ENCODE assay signal across 24 mouse cellular contexts in genomic region chr6:48862816-48863215, GRCm38 (mm10). TPM values are rescaled to one million over a fixed set of nuclear protein-coding genes. Genes with fewer than 3 reads are reported as not detected.
A peak's percentile ranks its signal among the peaks of the same experiment; 100 is the strongest.
DNase-seq lines count a peak whose midpoint lies in the region; ATAC-seq and TF ChIP-seq lines count a peak whose summit lies in the region.
"Had no signal": no experiment of that assay in that cellular context is flagged by ENCODE, and none has a peak within 500 bp of the region (broad histone marks: within the 10 kb centered on the region; RNA-seq: fewer than 3 reads in every experiment).

No protein-coding gene starts in this region.

- H3K4me3 ChIP-seq in lung, embryonic 14.5 days (ENCODE audit: low read depth, low read length) = no peak overlapping the region
- H3K4me3 ChIP-seq: embryonic facial prominence, embryonic 13.5 days; forebrain, embryonic 12.5 days; heart, embryonic 13.5 days; hindbrain, embryonic 12.5 days had no signal

- ATAC-seq in lung, embryonic 14.5 days (ENCODE audit: insufficient read depth) = 0 out of 2 replicates have a peak, but pooled peaks have one; percentile 14
- ATAC-seq: forebrain, embryonic 16.5 days had no signal

- TF ChIP-seq CTCF in lung, embryonic 14.5 days (IDR thresholded peaks at IDR 0.05; ENCODE audit: low read depth) = no peak

- no peak overlapping the region for H3K27ac ChIP-seq in lung, embryonic 14.5 days (ENCODE audit: low read depth)
- H3K27ac ChIP-seq: embryonic facial prominence, embryonic 13.5 days; forebrain, embryonic 12.5 days; heart, embryonic 13.5 days; hindbrain, embryonic 12.5 days had no signal

- H3K4me2 ChIP-seq in lung, embryonic 14.5 days = no peak overlapping the region
- H3K4me2 ChIP-seq: embryonic facial prominence, embryonic 13.5 days; forebrain, embryonic 12.5 days; heart, embryonic 13.5 days; hindbrain, embryonic 12.5 days had no signal

- peak; percentile 81 for DNase-seq in heart, adult 11 months
- no peak for DNase-seq in heart, adult 18-20 months
- DNase-seq in kidney, adult 18-20 months = peak; percentile 20
- DNase-seq in kidney, postnatal 25 days = no peak
- DNase-seq in lung, embryonic 14.5 days = peak; percentile 39
- DNase-seq in lung, postnatal 36 days = no peak
- DNase-seq in testis, postnatal 10 days (ENCODE audit: low spot score) = peak; percentile 30
- no peak for DNase-seq in testis, postnatal 14 days (ENCODE audit: low spot score)
- DNase-seq: adrenal gland, postnatal 10 days; cerebellum, adult 11-12 months; cerebellum, adult 9-10 months; cerebellum, postnatal 36 days; gastrocnemius, postnatal 10 days; heart, postnatal 36 days had no signal

- H3K9ac ChIP-seq in lung, embryonic 14.5 days = no peak overlapping the region
- H3K9ac ChIP-seq: embryonic facial prominence, embryonic 13.5 days; forebrain, embryonic 12.5 days; heart, embryonic 13.5 days; hindbrain, embryonic 12.5 days had no signal

- H3K4me1 ChIP-seq in lung, embryonic 14.5 days (ENCODE audit: insufficient read depth) = peaks cover 4% of the 10 kb centered on the region; the same call in 1 of the 2 replicates

- H3K36me3 ChIP-seq in lung, embryonic 14.5 days (ENCODE audit: insufficient read depth) = no peaks in the 10 kb centered on the region
- H3K36me3 ChIP-seq: embryonic facial prominence, embryonic 13.5 days; forebrain, embryonic 12.5 days; heart, embryonic 13.5 days; hindbrain, embryonic 12.5 days had no signal

- WGBS in lung, embryonic 14.5 days = 67% methylated on average over 4 of the region's 4 CpGs

- no peaks in the 10 kb centered on the region for H3K9me3 ChIP-seq in lung, embryonic 14.5 days (ENCODE audit: low read depth, low read length)
- H3K9me3 ChIP-seq: embryonic facial prominence, embryonic 13.5 days; forebrain, embryonic 12.5 days; heart, embryonic 13.5 days; hindbrain, embryonic 12.5 days had no signal

- H3K27me3 ChIP-seq in lung, embryonic 14.5 days (ENCODE audit: insufficient read depth, low read length) = no peaks in the 10 kb centered on the region
- H3K27me3 ChIP-seq: embryonic facial prominence, embryonic 13.5 days; heart, embryonic 13.5 days had no signal

RNA-seq across cellular contexts. Expression of gene Aoc1, which starts 9.9 kb away (rescaled TPM):
- total RNA-seq in heart, adult 18-20 months (2021) = not detected
- polyA plus RNA-seq in lung, embryonic 14.5 days (2014; fragmentation: Nextera tagmentation; extraction: Ambion mirVana) = not detected in 2 replicates
- total RNA-seq: adrenal gland, postnatal 10 days; gastrocnemius, postnatal 10 days; gastrocnemius, postnatal 4 days; heart, adult 8-10 months; heart, postnatal 36 days; MEL had no signal
- polyA plus RNA-seq: C2C12; embryonic facial prominence, embryonic 13.5 days; forebrain, embryonic 12.5 days; forebrain, embryonic 16.5 days; heart, embryonic 13.5 days; heart, postnatal 0 days; hindbrain, embryonic 12.5 days had no signal

RNA-seq across cellular contexts. Expression of gene Tmem176b, which starts 21.5 kb away (rescaled TPM):
- 10 to 100 TPM; 39.3 to 54.1 TPM for total RNA-seq in heart, adult 18-20 months (2021)
- polyA plus RNA-seq in lung, embryonic 14.5 days (2014; fragmentation: Nextera tagmentation; extraction: Ambion mirVana) = 387 and 409 TPM in 2 replicates

RNA-seq across cellular contexts. Expression of gene Tmem176a, which starts 22.1 kb away (rescaled TPM):
- 10 to 100 TPM; 14.7 to 20.6 TPM for total RNA-seq in heart, adult 18-20 months (2021)
- 213 and 226 TPM in 2 replicates for polyA plus RNA-seq in lung, embryonic 14.5 days (2014; fragmentation: Nextera tagmentation; extraction: Ambion mirVana)

Comparison
In these comparisons a context has a peak if more than half of its experiments do, and no peak if none do; other contexts are left out.
1. DNase-seq: peak in heart, adult 11 months (single experiment), kidney, adult 18-20 months (single experiment), lung, embryonic 14.5 days (single experiment) and testis, postnatal 10 days (single experiment); none in heart, adult 18-20 months (0 of 2), kidney, postnatal 25 days (0 of 2), lung, postnatal 36 days (single experiment) and testis, postnatal 14 days (single experiment).